Mouse (Mus musculus) lung, embryonic 14.5 days (tissue): ENCODE results near the gene Lancl3. TPM values are rescaled to one million over a fixed set of nuclear protein-coding genes. Genes with fewer than 3 reads are reported as not detected.
"Not testable (repeated sequence)": the region's sequence is repeated elsewhere in the genome, so short reads cannot be mapped to it uniquely, and the experiment has no call there.

Experiments used
- ATAC-seq: fragments of 200-750 bp; cut with Nextera tagmentation; 2 replicates; pipeline ENCODE4 v1.8.0; 2017; ENCODE audit warnings: mild to moderate bottlenecking, moderate TSS enrichment, moderate library complexity; ENCODE audit not compliant: insufficient read depth
- DNase-seq: peaks from one replicate; pipeline ENCODE4 v3.0.0-alpha.2; 2015
- H3K27ac ChIP-seq: fragments of 300-500 bp; sonication (generic); 2 replicates; pipeline ENCODE4 v1.5.1; 2014; ENCODE audit warnings: low read depth, mild to moderate bottlenecking, moderate library complexity
- H3K27me3 ChIP-seq: fragments of 300-500 bp; sonication (generic); 2 replicates; pipeline ENCODE4 v1.6.1; 2014; ENCODE audit warnings: low read length, control low read depth; ENCODE audit not compliant: insufficient read depth
- H3K36me3 ChIP-seq: fragments of 300-500 bp; sonication (generic); 2 replicates; pipeline ENCODE4 v1.6.1; 2014; ENCODE audit warnings: control low read depth; ENCODE audit not compliant: insufficient read depth
- H3K4me1 ChIP-seq: fragments of 300-500 bp; sonication (generic); 2 replicates; pipeline ENCODE4 v1.6.1; 2014; ENCODE audit warnings: antibody characterized with exemption, control low read depth; ENCODE audit not compliant: insufficient read depth
- H3K4me2 ChIP-seq: fragments of 300-500 bp; sonication (generic); 2 replicates; pipeline ENCODE4 v1.6.1; 2014; ENCODE audit warnings: mild to moderate bottlenecking
- H3K4me3 ChIP-seq: fragments of 300-500 bp; sonication (generic); 2 replicates; pipeline ENCODE4 v1.5.1; 2014; ENCODE audit warnings: low read depth, low read length
- H3K9ac ChIP-seq: fragments of 300-500 bp; sonication (generic); 2 replicates; pipeline ENCODE4 v1.6.1; 2014
- H3K9me3 ChIP-seq: fragments of 300-500 bp; sonication (generic); 2 replicates; pipeline ENCODE4 v1.6.1; 2016; ENCODE audit warnings: low read depth, low read length, control low read depth
- CTCF ChIP-seq: IDR thresholded peaks from 2 replicates; pipeline ENCODE4 v1.5.1; 2016; ENCODE audit warnings: antibody characterized with exemption, low read depth
- WGBS: fragments of 180-500 bp; shearing (Covaris S2); extraction: QIAGEN DNeasy Blood & Tissue Kit; methylation state at CpG from one replicate; pipeline ENCODE4 v1.1.7; 2014; 5-methylcytosine and 5-hydroxymethylcytosine counted together
- polyA plus RNA-seq: library from polyadenylated mRNA; unstranded; fragments of >200 nt; fragmentation: Nextera tagmentation; extraction: Ambion mirVana; gene quantifications from 2 replicates; pipeline ENCODE4 v1.2.1, GENCODE M21; 2014

Gene Lancl3
- polyA plus RNA-seq, 1 experiment from 2014 or later, result 1.4 TPM

GRCm38 (mm10) chrX:9259267-9259666 lies 59.6 kb downstream of the Lancl3 start:
- H3K9me3 ChIP-seq, result no peaks in the 10 kb centered on the region
- no peak overlapping the region for H3K27ac ChIP-seq
- no peaks in the 10 kb centered on the region for H3K4me1 ChIP-seq
- no peak overlapping the region for H3K4me2 ChIP-seq
- 75% methylated on average over 1 of the region's 1 CpGs for WGBS
- no peak overlapping the region for H3K9ac ChIP-seq
- DNase-seq (no peak), ATAC-seq (no peak)
- no peak overlapping the region for H3K4me3 ChIP-seq
- TF ChIP-seq CTCF, result no peak
- H3K36me3 ChIP-seq, result no peaks in the 10 kb centered on the region
- H3K27me3 ChIP-seq, result no peaks in the 10 kb centered on the region

- no peaks in the 10 kb centered on the region for H3K27me3 ChIP-seq
- 56% methylated on average over 3 of the region's 3 CpGs for WGBS
- no peak overlapping the region for H3K27ac ChIP-seq
Observed at GRCm38 (mm10) chrX:9271112-9271511, 71.4 kb downstream of the Lancl3 start.

GRCm38 (mm10) chrX:9271947-9272459 lies 72.3 kb downstream of the Lancl3 start:
- Histone ChIP-seq H3K9ac (peak overlapping the region; percentile 48), H3K4me3 (peak overlapping the region; percentile 53), H3K4me1 (no peaks in the 10 kb centered on the region), H3K27me3 (no peaks in the 10 kb centered on the region), H3K4me2 (peak overlapping the region; percentile 58), H3K36me3 (no peaks in the 10 kb centered on the region), H3K27ac (peak overlapping the region; percentile 36; the same call in 1 of the 2 replicates), H3K9me3 (no peaks in the 10 kb centered on the region)
- no peak for TF ChIP-seq CTCF
- WGBS, result 15% methylated on average over 8 of the region's 8 CpGs
- DNase-seq (no peak), ATAC-seq (peak; percentile 43)

More at GRCm38 (mm10) chrX:9271112-9271511, 71.4 kb downstream of the Lancl3 start:
- DNase-seq (no peak), ATAC-seq (no peak)
- H3K36me3 ChIP-seq, result no peaks in the 10 kb centered on the region
- no peaks in the 10 kb centered on the region for H3K4me1 ChIP-seq
- H3K4me2 ChIP-seq, result no peak overlapping the region
- H3K9me3 ChIP-seq, result no peaks in the 10 kb centered on the region
- TF ChIP-seq CTCF, result no peak
- no peak overlapping the region for H3K9ac ChIP-seq
- no peak overlapping the region for H3K4me3 ChIP-seq

GRCm38 (mm10) chrX:9272460-9273361 lies 73.0 kb downstream of the Lancl3 start, which contains the start of gene Xk:
Gene Xk (plus strand): TSS chrX:9272756.
- DNase-seq, result peak; percentile 72

GRCm38 (mm10) chrX:9273377-9274002 lies 73.8 kb downstream of the Lancl3 start:
- H3K9ac ChIP-seq, result 0 out of 2 replicates have a peak overlapping the region, but pooled peaks have one; percentile 48
- peak overlapping the region; percentile 58 for H3K4me2 ChIP-seq
- no peak overlapping the region for H3K27ac ChIP-seq
- DNase-seq, result no peak
- TF ChIP-seq CTCF, result no peak
- no peaks in the 10 kb centered on the region for H3K27me3 ChIP-seq
- no peaks in the 10 kb centered on the region for H3K36me3 ChIP-seq
- ATAC-seq, result no peak
- WGBS, result 53% methylated on average over 12 of the region's 12 CpGs
- H3K4me1 ChIP-seq, result no peaks in the 10 kb centered on the region
- H3K9me3 ChIP-seq, result no peaks in the 10 kb centered on the region
- H3K4me3 ChIP-seq, result peak overlapping the region; percentile 53

More at GRCm38 (mm10) chrX:9272460-9273361, 73.0 kb downstream of the Lancl3 start, which contains the start of gene Xk:
- Histone ChIP-seq H3K27ac (peak within 1 kb of the TSS; percentile 36; the same call in 1 of the 2 replicates), H3K4me1 (no peaks in the 10 kb centered on the region), H3K4me3 (peak within 1 kb of the TSS; percentile 53), H3K36me3 (no peaks in the 10 kb centered on the region), H3K9ac (peak within 1 kb of the TSS; percentile 48), H3K27me3 (no peaks in the 10 kb centered on the region), H3K9me3 (no peaks in the 10 kb centered on the region), H3K4me2 (peak within 1 kb of the TSS; percentile 58)
- 8% methylated on average over 58 of the region's 94 CpGs for WGBS
- peak; percentile 95 for ATAC-seq
- TF ChIP-seq CTCF, result no peak

- ATAC-seq, result no peak
- Histone ChIP-seq H3K36me3 (no peaks in the 10 kb centered on the region), H3K4me3 (no peak overlapping the region), H3K9me3 (no peaks in the 10 kb centered on the region), H3K4me2 (no peak overlapping the region), H3K27me3 (no peaks in the 10 kb centered on the region), H3K27ac (no peak overlapping the region), H3K4me1 (no peaks in the 10 kb centered on the region), H3K9ac (no peak overlapping the region)
- 65% methylated on average over 8 of the region's 8 CpGs for whole genome bisulfite sequencing
- no peak for TF ChIP-seq CTCF
- DNase-seq, result no peak
Observed at GRCm38 (mm10) chrX:9274321-9274720, 74.6 kb downstream of the Lancl3 start.

- not testable (repeated sequence) for H3K4me2 ChIP-seq, H3K9ac ChIP-seq, H3K36me3 ChIP-seq, H3K27me3 ChIP-seq, H3K9me3 ChIP-seq, ATAC-seq, H3K4me3 ChIP-seq, H3K4me1 ChIP-seq, DNase-seq, H3K27ac ChIP-seq
- no CpG with 5 or more reads among the region's 1 CpGs for WGBS
Observed at GRCm38 (mm10) chrX:9283464-9283863, 83.8 kb downstream of the Lancl3 start, which contains the start of gene H2al1m. Gene H2al1m (plus strand): TSS chrX:9283764.

GRCm38 (mm10) chrX:9293140-9293829 lies 93.6 kb downstream of the Lancl3 start:
- not testable (repeated sequence) for ATAC-seq, H3K36me3 ChIP-seq, H3K27me3 ChIP-seq, H3K9me3 ChIP-seq, H3K27ac ChIP-seq, H3K4me2 ChIP-seq, H3K4me1 ChIP-seq, H3K4me3 ChIP-seq, H3K9ac ChIP-seq, DNase-seq
- WGBS, result 74% methylated on average over 3 of the region's 4 CpGs
